Mouse (Mus musculus) limb, embryonic 12.5 days (tissue): Measurements from ENCODE around the gene Imp3. TPM values are rescaled to one million over a fixed set of nuclear protein-coding genes. Genes with fewer than 3 reads are reported as not detected.

Experiments used
- ATAC-seq: fragments of 200-750 bp; cut with Nextera tagmentation; 2 replicates; pipeline ENCODE4 v1.8.0; 2017; ENCODE audit warnings: low read depth, moderate TSS enrichment; ENCODE audit not compliant: insufficient number of reproducible peaks, insufficient read depth, low FRiP score, low TSS enrichment
- H3K27ac ChIP-seq: fragments of 300-500 bp; sonication (generic); 2 replicates; pipeline ENCODE4 v1.5.1; 2016; ENCODE audit warnings: mild to moderate bottlenecking, moderate library complexity
- H3K27me3 ChIP-seq: fragments of 300-500 bp; sonication (generic); 2 replicates; pipeline ENCODE4 v1.6.1; 2016; ENCODE audit warnings: mild to moderate bottlenecking, moderate library complexity
- H3K36me3 ChIP-seq: fragments of 300-500 bp; sonication (generic); 2 replicates; pipeline ENCODE4 v1.6.1; 2016; ENCODE audit warnings: mild to moderate bottlenecking, moderate library complexity
- H3K4me1 ChIP-seq: fragments of 300-500 bp; sonication (generic); replicated peaks from 2 replicates; pipeline ENCODE4 v1.6.1; 2016
- H3K4me2 ChIP-seq: fragments of 300-500 bp; sonication (generic); 2 replicates; pipeline ENCODE4 v1.6.1; 2016; ENCODE audit warnings: mild to moderate bottlenecking, moderate library complexity
- H3K4me3 ChIP-seq: fragments of 300-500 bp; sonication (generic); replicated peaks from 2 replicates; pipeline ENCODE4 v1.5.1; 2016; ENCODE audit warnings: mild to moderate bottlenecking
- H3K9ac ChIP-seq: fragments of 300-500 bp; sonication (generic); replicated peaks from 2 replicates; pipeline ENCODE4 v1.6.1; 2016; ENCODE audit warnings: mild to moderate bottlenecking, moderate library complexity
- H3K9me3 ChIP-seq: fragments of 300-500 bp; sonication (generic); 2 replicates; pipeline ENCODE4 v1.6.1; 2016; ENCODE audit warnings: mild to moderate bottlenecking, moderate library complexity
- WGBS: fragments of 180-500 bp; shearing (Covaris S2); methylation state at CpG from one replicate; pipeline ENCODE4 v1.1.7; 2016; 5-methylcytosine and 5-hydroxymethylcytosine counted together
- polyA plus RNA-seq: library from polyadenylated mRNA; unstranded; fragments of >200 nt; fragmentation: Nextera tagmentation; extraction: Ambion mirVana; gene quantifications from 2 replicates; pipeline ENCODE4 v1.2.1, GENCODE M21; 2016

Imp3 gene
- polyA plus RNA-seq, 1 experiment from 2014 or later = 80.1 TPM

DNA sequence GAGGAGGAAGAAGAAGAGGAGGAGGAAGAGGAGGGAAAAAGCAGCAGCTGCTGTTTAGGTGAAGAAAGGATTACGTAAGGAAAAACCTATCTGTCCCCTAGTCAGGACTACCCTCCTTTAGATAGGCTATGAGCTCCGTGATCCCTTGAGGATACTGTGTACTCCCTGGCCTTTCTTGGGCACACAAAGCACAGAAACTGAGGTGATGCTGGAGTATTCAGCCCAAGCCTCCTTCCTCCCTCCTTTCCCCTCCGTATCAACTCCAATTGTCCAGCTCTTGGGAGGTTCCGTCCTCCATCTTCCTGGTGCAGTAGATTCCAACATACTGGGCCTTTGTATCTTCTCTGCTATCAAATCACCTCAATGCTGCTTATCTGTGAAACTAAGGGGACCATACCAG, 14.5 kb upstream of the Imp3 start:
- no peaks in the 10 kb centered on the region for H3K27me3 ChIP-seq
- 93% methylated on average over 4 of the region's 4 CpGs for WGBS
- peak overlapping the region; percentile 83 for H3K4me2 ChIP-seq
- H3K9me3 ChIP-seq = peaks cover 4% of the 10 kb centered on the region; the same call in 1 of the 2 replicates
- peaks cover 43% of the 10 kb centered on the region for H3K4me1 ChIP-seq
- peaks cover 81% of the 10 kb centered on the region for H3K36me3 ChIP-seq
- no peak overlapping the region for H3K27ac ChIP-seq
- H3K9ac ChIP-seq = no peak overlapping the region
- H3K4me3 ChIP-seq = peak overlapping the region; percentile 59; the same call in 1 of the 2 replicates
- ATAC-seq = no peak

DNA sequence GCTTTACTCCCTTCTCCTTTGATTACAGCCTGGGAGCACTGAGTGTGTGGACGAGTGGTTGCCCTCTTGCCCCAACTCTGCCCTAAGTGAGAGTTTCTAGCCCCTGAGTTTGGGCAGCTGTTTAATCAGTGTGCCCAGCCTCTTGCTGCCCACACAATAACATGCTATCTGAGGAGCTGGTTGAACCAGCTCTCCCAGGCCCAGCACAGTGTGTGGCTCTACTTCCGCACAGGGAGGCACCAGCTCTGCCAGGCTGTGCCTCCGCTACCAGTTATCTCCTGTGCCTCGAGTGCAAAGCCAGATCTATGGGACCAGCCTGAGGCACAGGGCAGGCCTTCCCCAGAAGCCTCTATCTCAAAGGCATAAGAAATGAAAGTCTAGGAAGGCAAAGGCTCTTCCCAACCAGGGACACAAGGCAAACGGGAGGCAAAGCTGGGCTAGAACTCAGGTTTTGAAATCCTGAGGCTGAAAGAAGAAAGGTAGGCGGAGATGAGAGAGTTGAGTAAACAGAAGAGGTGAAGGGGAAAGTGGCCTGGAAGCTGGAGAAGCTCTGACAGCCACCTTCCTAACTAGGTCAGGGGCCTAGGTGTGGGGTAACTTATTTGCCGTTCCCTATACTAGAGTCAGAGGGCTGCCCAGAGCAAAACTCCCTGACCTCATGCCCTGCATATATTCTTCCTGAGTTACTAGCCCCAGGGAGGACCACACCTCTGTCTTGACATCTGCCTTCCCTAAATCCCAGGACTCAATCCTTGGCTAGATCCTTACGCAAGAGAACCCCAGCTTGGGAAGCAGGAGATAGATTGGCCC, 13.2 kb upstream of the Imp3 start:
- no peak for ATAC-seq
- Histone ChIP-seq H3K4me3 (peak overlapping the region; percentile 59), H3K9ac (peak overlapping the region; percentile 60), H3K9me3 (peaks cover 4% of the 10 kb centered on the region; the same call in 1 of the 2 replicates), H3K27ac (no peak overlapping the region; the same call in 1 of the 2 replicates), H3K4me2 (peak overlapping the region; percentile 83), H3K4me1 (peaks cover 49% of the 10 kb centered on the region), H3K27me3 (no peaks in the 10 kb centered on the region), H3K36me3 (peaks cover 68% of the 10 kb centered on the region)
- 70% methylated on average over 8 of the region's 8 CpGs for WGBS

DNA sequence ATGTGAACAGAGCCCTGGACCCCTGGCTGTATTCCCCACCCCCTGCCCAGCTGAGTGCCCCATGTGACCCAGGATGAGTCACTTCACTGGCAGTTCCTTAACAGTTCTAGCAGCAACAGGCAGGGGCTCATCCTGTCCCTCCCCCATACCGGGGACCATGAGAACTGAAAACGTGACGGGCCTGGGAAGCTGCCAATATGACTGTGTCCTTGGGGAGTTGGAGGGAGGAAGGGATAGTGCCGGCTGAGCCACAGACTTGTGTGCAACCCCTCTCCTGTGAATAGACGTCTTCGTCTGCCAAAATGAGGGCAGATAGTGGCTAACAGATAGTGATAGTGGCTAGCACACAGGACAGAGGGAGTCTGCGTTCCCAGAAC, 12.6 kb upstream of the Imp3 start:
- peaks cover 50% of the 10 kb centered on the region for H3K4me1 ChIP-seq
- peaks cover 4% of the 10 kb centered on the region; the same call in 1 of the 2 replicates for H3K9me3 ChIP-seq
- 30% methylated on average over 7 of the region's 7 CpGs for WGBS
- H3K36me3 ChIP-seq = peaks cover 62% of the 10 kb centered on the region
- H3K27me3 ChIP-seq = no peaks in the 10 kb centered on the region
- no peak for ATAC-seq
- H3K9ac ChIP-seq = peak overlapping the region; percentile 60
- H3K4me2 ChIP-seq = peak overlapping the region; percentile 83
- H3K4me3 ChIP-seq = peak overlapping the region; percentile 59
- H3K27ac ChIP-seq = no peak overlapping the region

DNA sequence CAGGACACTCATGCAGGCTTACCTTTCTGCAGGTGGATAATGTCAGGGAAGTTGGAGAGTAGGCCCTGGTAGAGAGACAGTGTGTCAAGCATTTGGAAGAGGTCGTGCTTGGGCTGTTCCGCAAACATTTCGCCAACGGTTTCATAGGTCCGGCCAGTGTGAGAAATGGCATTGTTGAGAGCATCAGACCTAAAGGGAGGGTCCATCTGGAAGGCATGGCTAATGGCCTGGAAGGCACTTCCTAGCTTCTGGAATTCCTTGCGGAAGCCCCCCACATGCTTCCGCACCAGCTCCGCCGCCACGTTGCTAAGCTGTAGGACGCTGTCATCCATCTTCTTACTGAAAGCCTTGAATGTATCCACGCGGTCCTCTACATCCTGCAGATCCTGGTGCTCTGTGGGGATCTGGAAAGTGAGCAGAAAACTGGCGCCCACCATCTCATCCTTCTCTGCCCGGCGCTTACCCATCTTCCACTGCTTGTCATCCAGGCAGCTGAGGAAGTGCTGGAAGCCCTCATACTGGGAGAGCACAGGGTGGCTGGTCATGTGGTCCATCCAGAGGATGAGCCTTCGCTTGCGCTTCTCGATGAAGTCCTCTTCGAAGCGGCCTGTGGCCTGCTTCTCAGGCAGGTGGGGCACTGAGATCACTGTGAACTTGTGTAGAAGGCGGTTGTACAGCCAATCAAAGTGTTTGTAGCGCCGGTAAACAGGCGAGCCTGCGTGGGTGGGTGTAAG, 11.8 kb upstream of the Imp3 start:
- peak overlapping the region; percentile 59 for H3K4me3 ChIP-seq
- H3K9me3 ChIP-seq = peaks cover 4% of the 10 kb centered on the region; the same call in 1 of the 2 replicates
- peak overlapping the region; percentile 60 for H3K9ac ChIP-seq
- peak overlapping the region; percentile 83 for H3K4me2 ChIP-seq
- 87% methylated on average over 26 of the region's 26 CpGs for WGBS
- H3K27ac ChIP-seq = no peak overlapping the region
- H3K36me3 ChIP-seq = peaks cover 54% of the 10 kb centered on the region
- peaks cover 50% of the 10 kb centered on the region for H3K4me1 ChIP-seq
- ATAC-seq = no peak
- no peaks in the 10 kb centered on the region for H3K27me3 ChIP-seq

DNA sequence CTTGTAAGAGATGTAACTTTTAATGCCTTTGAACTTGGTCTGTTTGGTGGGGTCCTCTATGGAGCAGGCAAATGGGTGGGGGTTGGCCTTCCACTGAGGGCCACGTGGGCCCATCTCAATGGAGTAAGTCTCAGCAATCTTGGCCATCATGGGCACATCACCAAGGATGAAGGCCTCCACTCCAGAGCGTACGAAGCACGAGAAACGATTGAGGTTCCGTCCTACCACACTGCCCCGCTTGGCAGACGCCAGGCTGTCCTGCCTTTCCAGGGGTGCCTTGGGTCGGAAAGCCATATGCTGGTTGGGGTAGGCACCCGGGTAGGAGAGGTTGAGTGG, 11.3 kb upstream of the Imp3 start:
- H3K27ac ChIP-seq = no peak overlapping the region
- H3K9ac ChIP-seq = no peak overlapping the region
- peaks cover 49% of the 10 kb centered on the region for H3K36me3 ChIP-seq
- WGBS = 93% methylated on average over 10 of the region's 10 CpGs
- H3K9me3 ChIP-seq = peaks cover 4% of the 10 kb centered on the region; the same call in 1 of the 2 replicates
- H3K27me3 ChIP-seq = no peaks in the 10 kb centered on the region
- no peak for ATAC-seq
- H3K4me1 ChIP-seq = peaks cover 50% of the 10 kb centered on the region
- peak overlapping the region; percentile 83 for H3K4me2 ChIP-seq
- peak overlapping the region; percentile 59 for H3K4me3 ChIP-seq

DNA sequence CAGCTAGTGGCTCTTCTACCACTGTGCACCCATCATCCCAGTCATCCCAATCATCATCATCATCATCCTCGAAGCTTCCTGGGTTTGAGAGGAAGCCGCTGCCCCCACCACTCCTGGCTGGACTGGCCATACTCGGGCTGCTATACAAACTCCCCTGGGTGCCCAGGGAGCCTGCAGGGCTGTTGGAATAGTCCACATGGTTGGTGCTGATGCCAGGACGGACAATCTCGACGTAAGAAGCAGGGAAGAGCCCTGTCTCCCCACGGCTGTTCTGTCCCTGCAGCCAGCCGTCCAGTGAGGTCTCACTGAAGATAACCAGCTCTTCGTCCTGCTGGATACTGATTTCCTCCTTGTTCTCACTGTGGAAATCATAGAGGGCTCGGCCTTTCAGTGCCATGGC, 10.9 kb upstream of the Imp3 start:
- Histone ChIP-seq H3K4me1 (peaks cover 50% of the 10 kb centered on the region), H3K4me2 (peak overlapping the region; percentile 83), H3K9ac (peak overlapping the region; percentile 70; the same call in 1 of the 2 replicates), H3K36me3 (peaks cover 45% of the 10 kb centered on the region), H3K9me3 (peaks cover 4% of the 10 kb centered on the region; the same call in 1 of the 2 replicates), H3K27ac (0 out of 2 replicates have a peak overlapping the region, but pooled peaks have one; percentile 98), H3K27me3 (no peaks in the 10 kb centered on the region), H3K4me3 (peak overlapping the region; percentile 59)
- 87% methylated on average over 10 of the region's 10 CpGs for WGBS
- ATAC-seq = no peak

DNA sequence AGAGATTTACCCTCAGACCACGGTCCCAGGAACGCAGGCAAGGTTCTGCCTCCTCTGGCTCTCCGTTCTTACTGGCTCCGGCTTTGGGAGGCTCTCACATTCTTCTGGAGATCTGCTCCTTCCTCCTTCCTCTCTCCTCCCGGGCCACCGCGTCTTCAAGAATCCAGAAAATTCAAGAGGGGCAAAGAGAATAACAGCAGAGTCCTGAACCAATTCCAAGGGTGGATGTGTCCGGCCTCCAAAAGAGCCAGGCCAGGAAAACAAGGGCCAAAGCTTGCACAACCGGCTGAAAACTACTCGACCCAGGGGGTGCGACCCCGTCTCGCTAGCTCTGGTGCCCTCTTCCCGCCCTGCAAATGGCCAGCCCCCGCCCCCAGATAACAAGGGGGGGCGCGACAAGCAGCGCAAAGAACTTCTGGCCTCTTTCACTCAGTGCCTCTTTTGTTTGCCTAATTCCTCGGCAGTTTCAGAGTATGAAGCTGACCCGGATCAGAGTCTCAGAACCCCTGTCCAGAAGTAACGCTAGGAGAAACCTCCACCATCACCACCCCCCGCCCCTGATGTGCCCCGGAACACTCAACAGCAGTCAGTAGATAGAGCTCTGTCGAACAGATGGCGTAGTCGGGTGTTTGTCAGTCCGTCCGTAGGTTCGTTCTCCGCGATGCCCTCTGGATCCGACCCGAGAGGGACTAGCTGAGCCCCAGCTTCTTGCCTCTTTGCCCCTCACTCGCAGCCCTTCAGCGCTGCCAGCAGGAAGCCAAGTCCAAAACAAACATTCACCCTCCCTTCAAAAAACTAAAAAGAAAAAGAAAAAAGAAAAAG, 9.9 kb upstream of the Imp3 start:
- WGBS = 1% methylated on average over 35 of the region's 35 CpGs

DNA sequence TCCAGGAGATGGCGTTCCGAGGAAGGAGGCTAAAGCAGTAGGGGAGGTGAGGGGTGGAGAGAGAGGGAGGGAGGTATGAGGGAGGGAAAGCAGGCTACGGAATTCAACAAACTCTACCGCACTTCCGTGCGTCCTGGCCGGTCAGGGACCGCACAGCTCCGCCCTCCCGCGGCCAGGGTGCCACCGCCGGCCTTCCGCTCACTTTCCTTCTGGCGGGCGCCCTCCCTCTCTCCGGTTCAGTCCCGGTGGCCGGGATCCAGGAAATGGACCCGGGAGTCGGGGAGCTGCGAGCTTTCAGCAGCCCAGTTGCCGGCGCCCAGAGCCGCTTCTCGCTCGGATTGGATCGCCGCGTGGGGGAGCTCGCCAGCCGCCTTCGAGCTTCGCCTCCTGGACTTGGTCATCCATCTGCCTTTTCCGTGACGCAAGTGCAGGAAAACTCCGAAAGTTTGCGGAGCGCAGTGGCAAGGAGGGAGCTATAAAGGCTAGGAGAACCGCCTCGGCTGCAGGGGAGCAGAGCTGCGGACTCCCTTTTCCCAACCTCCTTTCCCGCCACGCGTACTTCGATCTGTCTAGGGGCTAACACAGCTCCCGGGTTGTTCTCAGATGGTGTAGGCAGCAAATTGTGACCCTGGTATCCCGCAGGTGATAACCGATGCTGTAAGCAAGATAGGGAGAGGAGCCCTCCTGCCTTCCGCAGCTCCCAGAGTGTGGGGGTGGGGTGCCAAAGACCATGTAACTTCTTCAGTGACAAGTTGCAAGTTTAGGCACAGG, 9.0 kb upstream of the Imp3 start, which contains the start of gene Snx33:
Snx33 (minus strand) TSS at position 331 of the 771 bp plus-strand sequence.
- no peaks in the 10 kb centered on the region for H3K9me3 ChIP-seq
- no peaks in the 10 kb centered on the region for H3K27me3 ChIP-seq
- H3K4me3 ChIP-seq = peak within 1 kb of the TSS; percentile 59
- ATAC-seq = peak; percentile 88
- peaks cover 27% of the 10 kb centered on the region for H3K36me3 ChIP-seq
- H3K4me2 ChIP-seq = peak within 1 kb of the TSS; percentile 83
- H3K4me1 ChIP-seq = peaks cover 44% of the 10 kb centered on the region
- H3K9ac ChIP-seq = peak within 1 kb of the TSS; percentile 70
- peak within 1 kb of the TSS; percentile 98 for H3K27ac ChIP-seq
- under 1% methylated on average over 47 of the region's 50 CpGs for WGBS

More for the DNA sequence above, 9.9 kb upstream of the Imp3 start:
- Histone ChIP-seq H3K27ac (peak overlapping the region; percentile 98), H3K9ac (peak overlapping the region; percentile 70), H3K4me3 (peak overlapping the region; percentile 59), H3K4me1 (peaks cover 50% of the 10 kb centered on the region), H3K9me3 (no peaks in the 10 kb centered on the region), H3K27me3 (no peaks in the 10 kb centered on the region), H3K4me2 (peak overlapping the region; percentile 83), H3K36me3 (peaks cover 35% of the 10 kb centered on the region)
- peak; percentile 58 for ATAC-seq

DNA sequence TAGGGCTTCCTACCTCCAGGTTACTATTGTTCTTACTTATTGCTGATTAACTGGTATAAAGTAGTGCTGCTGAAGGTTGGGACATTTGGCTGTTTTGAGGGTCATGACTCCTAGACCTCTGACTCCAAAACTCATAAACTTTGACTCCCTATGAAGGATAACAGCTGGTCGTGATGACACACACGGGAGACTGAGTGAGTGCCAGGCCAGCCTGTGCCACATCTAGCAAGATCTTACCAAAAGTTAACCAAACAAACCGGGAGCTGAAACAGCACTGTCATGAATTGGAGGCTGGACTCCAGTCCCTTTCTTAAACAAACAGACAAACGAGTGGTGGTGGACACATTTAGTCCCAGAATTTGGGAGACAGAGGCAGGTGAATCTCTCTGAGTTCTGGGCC, 7.8 kb upstream of the Imp3 start:
- H3K9ac ChIP-seq = no peak overlapping the region
- H3K27ac ChIP-seq = no peak overlapping the region
- no peak for ATAC-seq
- H3K9me3 ChIP-seq = no peaks in the 10 kb centered on the region
- no peak overlapping the region for H3K4me2 ChIP-seq
- no peaks in the 10 kb centered on the region for H3K27me3 ChIP-seq
- no peak overlapping the region for H3K4me3 ChIP-seq
- 39% methylated on average over 4 of the region's 4 CpGs for whole genome bisulfite sequencing
- H3K36me3 ChIP-seq = peaks cover 18% of the 10 kb centered on the region
- H3K4me1 ChIP-seq = peaks cover 31% of the 10 kb centered on the region

DNA sequence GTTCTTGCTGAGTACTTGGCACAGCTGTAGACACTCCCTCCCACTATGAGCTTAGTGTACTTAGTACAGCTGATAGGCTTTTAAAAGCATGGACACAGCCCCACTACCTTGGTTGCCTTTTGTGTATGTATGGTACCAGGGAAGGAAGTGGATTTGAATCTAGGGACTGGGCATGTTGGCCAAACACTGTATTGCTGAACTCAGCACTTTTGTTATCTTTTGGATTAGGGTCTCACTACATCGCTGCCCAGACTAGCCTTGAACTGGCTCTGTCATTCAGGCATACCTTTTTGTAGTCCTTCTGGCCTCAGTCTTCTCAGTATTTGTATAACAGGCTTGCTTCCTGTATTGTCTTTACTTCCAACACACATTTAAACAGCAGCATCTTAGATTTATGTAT, 6.7 kb upstream of the Imp3 start:
- 83% methylated on average over 1 of the region's 1 CpGs for WGBS
- ATAC-seq = no peak
- H3K9me3 ChIP-seq = no peaks in the 10 kb centered on the region

More for the DNA sequence above, 6.7 kb upstream of the Imp3 start:
- Histone ChIP-seq H3K27me3 (no peaks in the 10 kb centered on the region), H3K36me3 (peaks cover 8% of the 10 kb centered on the region), H3K9ac (no peak overlapping the region), H3K27ac (no peak overlapping the region), H3K4me2 (no peak overlapping the region), H3K4me1 (peaks cover 21% of the 10 kb centered on the region), H3K4me3 (no peak overlapping the region)
